Mouse (Mus musculus): ENCODE results near the gene 1600015I10Rik.
"Not testable (repeated sequence)": the region's sequence is repeated elsewhere in the genome, so short reads cannot be mapped to it uniquely, and the experiment has no call there.

The 1600015I10Rik gene

DNA sequence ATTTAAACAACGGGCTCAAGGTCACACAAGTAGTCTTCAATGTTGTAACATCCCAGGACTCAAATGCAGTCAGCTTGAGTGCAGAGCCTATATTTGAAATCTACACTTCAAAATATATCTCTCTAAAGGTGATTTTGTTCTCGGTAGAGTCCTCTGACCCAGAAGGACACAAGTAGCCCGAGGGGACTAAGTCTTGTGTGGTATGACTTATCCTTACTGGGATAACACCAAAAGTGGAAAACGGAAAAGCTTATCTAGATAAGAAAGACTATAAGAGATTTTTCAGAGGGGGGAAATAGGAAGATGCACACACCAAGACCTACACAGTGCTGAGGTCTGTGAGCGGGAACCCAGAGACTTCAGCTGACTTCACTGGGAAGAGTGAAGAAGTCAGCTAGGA lies at the start of gene 1600015I10Rik:
TSS of gene 1600015I10Rik (plus strand) at position 301 of the 400 bp plus-strand sequence.
- DNase-seq (ENCODE audit: extremely low read depth, insufficient read length, low spot score): no peak

DNA sequence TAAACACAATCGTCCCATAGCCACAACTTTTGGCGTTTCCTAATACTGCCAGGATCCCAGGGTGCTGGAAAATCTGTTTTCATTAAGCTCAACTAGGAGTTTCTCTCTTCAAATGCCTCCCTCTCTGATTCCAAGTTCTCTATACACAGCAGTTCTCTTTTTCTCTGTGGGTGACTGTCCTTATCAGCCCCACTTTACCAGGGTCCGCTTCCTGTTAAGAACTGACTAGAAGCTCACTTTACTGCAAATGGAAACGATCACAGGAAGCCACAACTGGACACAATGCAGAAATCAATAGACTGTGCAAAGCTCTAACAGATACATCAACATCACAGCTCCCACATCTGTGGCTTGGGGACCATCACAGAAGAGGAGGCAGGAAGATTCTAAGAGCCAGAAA lies 35.5 kb upstream of the 1600015I10Rik start:
- DNase-seq (ENCODE audit: extremely low read depth, insufficient read length, low spot score): no peak

DNA sequence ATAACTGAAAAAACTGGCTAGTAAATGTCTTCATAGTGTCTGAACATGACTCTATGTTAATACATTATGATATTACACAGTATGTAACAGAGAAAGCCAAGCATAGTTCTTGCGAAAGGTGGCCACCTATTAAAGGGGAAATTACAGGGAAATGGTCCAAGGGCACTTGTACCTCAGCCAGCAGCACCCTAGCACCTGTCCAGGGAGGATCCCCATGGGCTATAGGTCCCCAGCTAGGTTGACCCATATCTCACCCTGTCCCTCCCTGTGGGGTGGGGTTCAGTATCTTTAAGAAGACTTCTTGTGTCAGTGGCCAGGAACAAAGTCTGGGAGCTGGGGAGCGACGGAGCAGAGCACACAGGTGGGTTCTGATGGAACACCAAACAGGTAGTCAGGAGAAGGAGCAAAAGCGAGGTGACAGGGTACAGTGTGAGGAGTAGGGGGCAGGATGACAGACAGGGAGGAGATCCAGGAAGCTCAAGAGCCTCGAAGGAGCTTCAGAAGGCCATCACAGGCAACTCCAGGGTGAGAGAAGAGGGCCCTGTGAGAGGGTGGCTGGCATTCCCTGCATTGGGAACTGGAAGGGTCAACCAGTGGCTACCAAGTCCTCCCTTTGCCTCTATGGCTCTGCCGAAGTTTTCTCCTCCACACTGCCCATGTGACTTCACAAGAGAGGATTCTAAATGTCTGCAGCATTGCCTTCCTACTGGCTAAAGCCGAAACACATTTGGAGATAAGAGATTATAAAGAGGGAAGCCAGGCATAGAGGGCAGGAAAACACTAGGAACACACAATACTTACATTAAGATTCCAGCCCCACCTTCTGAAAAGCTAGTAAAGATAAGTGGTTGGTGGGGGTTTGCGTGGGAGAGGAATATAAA lies 34.5 kb upstream of the 1600015I10Rik start:
- no peak for DNase-seq (ENCODE audit: extremely low read depth, insufficient read length, low spot score)

DNA sequence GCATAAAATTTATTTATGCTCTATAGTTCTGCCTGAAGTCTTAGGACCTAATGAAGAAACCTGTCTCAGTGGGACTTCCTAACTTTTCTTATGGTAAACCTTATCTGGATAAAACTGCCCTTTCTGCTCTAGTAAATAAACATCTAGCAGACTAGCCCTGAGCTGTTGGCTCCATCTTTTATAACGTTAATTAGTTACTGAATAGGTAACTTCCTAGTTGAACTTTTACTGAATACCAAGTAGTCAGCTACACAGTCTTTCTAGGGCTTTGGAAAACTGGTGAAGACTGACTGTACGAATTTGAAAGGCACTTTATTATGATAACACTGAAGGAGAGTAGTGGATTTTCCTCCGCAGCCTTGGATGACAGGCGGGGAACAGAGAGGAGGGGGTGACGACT lies 33.8 kb upstream of the 1600015I10Rik start:
- DNase-seq (ENCODE audit: extremely low read depth, insufficient read length, low spot score): no peak

DNA sequence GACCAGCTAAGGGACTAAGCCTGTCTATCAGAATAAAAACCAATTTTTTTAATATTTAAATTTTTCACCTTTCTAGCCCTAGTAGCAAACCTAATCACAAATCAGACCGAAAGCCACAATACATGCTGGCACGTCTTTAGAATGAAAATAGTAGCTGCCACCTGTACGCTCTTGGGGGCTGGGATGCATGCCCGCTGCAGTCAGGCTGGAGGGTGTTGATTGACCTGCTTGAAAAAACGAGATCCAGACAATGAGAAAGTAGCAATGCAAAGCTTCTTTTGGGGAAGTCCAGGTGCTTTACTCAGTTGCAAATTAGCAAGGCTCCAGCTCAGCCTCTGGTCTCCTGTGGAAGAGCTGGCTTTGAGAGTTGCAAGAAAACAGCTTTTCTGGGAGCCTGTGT lies 32.7 kb upstream of the 1600015I10Rik start:
- no peak for DNase-seq (ENCODE audit: extremely low read depth, insufficient read length, low spot score)

DNA sequence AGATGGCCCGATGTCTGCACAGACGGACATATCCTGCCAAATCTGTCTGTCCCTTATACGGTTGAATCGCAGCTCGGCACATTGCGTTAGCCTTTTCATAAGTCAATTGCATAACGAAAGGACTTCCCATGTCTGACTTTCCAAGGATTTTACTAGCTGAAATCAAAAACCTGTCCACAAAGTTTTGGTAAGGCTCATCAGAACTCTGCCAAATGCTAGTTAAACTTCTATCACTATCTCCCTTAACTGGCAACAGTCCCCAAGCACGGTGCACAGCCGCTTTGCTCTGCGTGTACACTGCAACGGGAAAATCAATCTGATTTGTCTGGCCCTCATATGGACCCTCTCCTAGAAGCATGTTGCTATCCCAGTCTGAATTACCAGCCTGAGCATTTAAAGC lies 28.4 kb upstream of the 1600015I10Rik start:
- not testable (repeated sequence) for DNase-seq (ENCODE audit: extremely low read depth, insufficient read length, low spot score)

DNA sequence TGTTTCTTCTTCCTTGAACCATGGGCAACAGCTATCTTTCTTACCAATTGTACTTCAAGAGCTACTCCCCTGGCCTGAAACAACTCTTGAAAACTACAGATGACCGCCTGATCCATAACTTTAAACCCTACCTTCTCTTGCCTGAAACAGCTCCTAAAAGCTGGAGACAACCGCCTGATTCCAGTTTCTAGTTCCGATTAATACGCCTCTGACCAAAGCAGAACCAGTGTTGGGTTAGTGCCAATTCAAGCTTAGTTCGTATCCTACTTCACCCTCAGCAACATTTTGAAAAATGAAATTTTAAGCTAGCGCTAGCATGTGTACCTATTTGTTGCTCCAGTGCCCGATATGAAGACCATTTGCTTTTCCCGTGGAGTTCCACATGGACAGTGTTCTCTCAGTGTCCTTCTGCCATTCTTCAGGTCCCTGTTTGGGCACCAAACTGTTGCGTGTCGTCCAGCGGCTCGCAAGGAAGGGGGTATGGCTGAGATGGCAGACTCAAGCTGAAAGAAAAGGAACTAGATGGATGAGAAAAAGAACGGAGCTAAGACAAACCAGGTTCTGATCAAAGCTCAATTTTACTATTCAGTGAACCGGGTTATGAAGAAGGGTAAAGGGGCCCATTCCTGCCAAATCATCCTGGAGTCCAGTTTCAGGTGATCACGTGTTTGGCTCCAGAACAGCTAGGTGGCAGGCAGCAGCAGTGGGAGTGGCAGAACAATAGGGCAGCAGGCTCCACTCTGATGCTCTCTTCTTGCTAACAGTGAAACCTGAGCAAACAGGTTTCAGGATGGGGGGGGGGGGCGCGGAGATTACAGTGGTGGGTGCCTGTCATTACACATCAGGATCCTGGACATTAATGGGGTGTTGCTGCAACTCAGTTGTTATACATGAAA lies 26.9 kb upstream of the 1600015I10Rik start:
- DNase-seq (ENCODE audit: extremely low read depth, insufficient read length, low spot score): no peak

DNA sequence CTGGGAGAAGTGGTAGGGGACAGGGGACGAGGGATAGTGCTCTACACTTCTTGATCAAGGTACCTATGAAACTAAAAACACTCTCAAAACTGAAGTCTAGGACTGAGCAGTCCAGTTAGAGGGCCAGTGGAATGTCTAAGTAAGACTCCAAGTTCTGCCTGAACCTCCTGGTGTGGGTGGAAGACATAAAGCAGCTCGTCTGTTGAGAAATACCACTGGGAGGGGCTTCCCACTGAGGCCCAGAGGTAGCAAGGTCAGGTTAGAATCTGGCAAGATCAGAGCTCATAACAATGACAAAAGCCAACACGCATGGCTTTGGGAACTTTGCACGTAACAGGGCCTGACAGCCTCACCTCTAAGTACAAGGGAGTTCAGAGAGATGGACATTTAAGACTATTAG lies 26.3 kb upstream of the 1600015I10Rik start:
- DNase-seq (ENCODE audit: extremely low read depth, insufficient read length, low spot score): no peak

DNA sequence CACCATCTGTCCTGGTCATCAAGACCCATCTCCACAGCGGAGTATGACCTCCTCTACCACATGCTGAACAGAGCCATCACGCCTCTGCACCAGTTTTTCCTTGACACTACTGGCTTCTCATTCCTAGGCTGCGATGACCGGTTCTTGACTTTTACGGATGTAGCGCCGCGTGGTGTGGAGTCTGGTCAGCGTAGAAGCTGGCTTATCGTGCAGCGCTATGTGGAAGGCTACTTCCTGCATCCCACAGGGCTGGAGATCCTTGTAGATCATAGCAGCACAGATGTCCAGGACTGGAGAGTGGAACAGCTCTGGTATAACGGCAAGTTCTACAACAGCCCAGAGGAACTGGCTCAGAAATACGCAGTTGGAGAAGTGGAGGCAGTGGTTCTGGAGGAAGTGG lies 24.1 kb upstream of the 1600015I10Rik start:
- no peak for DNase-seq (ENCODE audit: extremely low read depth, insufficient read length, low spot score)

DNA sequence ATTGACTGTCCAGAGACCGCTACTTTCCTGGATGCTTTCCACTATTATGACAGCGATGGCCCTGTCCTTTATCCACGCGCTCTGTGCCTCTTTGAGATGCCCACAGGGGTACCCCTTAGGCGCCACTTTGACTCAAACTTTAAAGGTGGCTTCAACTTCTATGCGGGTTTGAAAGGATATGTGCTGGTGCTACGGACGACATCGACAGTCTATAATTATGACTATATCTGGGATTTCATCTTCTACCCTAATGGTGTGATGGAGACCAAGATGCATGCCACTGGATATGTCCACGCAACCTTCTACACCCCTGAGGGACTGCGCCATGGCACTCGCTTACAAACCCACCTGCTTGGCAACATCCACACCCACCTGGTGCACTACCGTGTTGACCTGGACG lies 23.3 kb upstream of the 1600015I10Rik start:
- DNase-seq (ENCODE audit: extremely low read depth, insufficient read length, low spot score): no peak

DNA sequence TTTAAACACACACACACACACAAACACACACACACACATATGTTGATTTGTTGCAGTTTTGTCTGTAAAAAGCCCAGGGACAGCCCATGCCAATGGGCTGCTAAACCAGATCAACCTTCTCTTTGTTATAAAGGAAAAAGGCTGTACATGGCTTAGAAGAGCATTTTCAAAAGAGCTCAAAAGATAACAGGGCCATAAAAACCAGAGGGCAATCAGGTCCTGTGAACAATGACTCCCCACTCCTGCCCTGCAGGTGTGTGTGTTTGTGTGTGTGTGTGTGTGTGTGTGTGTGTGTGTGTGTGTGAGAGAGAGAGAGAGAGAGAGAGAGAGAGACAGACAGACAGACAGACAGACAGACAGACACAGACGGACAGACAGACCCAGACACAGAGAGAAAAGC lies 20.5 kb upstream of the 1600015I10Rik start:
- no peak for DNase-seq (ENCODE audit: extremely low read depth, insufficient read length, low spot score)

DNA sequence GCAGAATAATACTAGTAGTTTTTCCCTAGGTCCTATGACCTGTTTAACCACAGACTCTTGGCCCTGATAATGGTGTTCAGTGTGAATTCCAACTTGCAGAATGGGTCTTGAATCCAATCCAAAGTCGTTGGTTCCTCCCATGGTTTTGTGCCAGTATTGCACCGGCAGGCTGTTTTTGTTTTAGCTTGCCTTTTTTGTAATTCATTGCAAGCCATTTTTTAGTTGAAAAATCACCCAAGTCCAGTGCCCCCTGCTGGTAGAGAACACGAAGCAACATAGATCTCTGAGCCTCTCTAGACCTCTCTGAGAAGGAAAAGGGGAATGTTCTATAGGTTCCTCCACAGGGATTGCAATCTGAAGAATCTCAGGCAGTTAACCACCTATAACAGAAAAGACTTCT lies 17.7 kb upstream of the 1600015I10Rik start:
- peak; percentile 5 for DNase-seq (ENCODE audit: extremely low read depth, insufficient read length, low spot score)

DNA sequence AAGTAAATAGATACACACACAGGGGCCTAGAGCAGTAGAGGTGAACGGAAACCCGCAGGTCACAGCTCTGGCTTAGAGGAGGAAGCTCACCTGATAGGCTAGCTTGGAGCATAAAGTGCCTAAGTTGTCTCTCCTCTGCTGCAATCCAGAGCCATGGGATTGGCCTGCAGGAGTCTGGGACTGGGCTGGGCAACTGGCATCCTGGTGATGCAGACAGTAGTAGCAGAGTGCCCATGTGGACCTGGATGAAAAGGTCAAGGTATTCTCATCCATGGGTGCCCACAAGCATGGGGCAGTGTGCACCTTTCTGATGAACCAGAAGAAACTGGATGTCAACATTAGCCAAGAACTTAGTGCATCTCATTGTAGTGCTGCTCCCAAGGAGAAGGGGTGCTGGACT lies 16.1 kb upstream of the 1600015I10Rik start:
- DNase-seq (ENCODE audit: extremely low read depth, insufficient read length, low spot score): no peak

DNA sequence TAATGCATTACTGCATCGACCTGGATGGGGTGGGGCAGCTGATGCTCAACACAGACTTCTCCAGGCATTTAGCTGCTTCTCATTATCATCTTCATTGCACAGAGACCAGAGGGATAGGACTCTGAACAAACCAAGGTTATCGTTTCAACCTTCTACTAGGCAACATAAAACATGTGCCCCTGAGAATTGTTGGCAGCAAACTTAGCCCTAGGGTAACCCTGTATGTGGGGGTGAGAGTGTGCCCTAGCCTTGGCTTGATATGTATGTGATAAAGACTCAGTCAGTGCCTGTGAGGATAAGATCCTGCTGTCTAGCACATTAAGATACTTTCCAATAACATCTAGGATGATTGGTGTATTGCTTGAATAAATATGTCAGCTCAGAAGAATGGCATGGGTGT lies 19.9 kb downstream of the 1600015I10Rik start:
- no peak for DNase-seq (ENCODE audit: extremely low read depth, insufficient read length, low spot score)

DNA sequence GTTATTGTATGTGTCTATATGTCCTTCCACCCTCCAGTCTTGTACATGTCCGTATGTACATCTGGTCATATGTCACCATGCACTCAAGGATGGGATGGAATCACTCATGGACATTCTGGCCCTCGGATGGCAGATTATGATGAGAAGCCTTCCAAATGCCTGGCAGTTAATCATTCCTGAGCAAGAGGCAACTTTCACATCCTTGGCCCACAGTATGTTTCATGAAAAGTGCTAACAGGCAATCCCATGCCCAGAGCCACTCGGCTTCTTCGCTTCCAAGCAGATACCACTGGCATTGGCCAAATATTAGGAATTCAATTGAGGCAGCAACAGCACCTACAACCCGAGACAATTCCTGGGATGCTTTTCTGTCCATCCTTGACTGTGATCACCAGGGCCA lies 21.0 kb downstream of the 1600015I10Rik start:
- no peak for DNase-seq (ENCODE audit: extremely low read depth, insufficient read length, low spot score)

DNA sequence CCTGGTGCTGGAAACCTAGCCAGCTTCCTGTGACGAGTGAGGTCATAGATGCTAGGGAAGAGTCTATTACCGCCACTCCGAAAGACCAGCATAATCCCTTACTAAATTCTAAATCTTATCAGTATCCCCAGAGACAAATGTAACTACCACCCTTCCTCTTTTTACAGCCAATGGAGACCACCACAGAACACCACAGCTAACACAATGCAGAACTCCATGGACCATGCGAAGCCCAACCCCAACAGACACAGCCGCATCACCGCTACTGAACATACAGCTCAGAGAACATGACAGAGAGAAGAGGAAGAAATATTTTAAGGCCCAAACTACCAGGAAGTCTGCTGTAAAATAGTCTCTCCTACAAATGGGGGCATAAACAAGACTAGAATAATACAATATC lies 21.9 kb downstream of the 1600015I10Rik start:
- no peak for DNase-seq (ENCODE audit: extremely low read depth, insufficient read length, low spot score)

DNA sequence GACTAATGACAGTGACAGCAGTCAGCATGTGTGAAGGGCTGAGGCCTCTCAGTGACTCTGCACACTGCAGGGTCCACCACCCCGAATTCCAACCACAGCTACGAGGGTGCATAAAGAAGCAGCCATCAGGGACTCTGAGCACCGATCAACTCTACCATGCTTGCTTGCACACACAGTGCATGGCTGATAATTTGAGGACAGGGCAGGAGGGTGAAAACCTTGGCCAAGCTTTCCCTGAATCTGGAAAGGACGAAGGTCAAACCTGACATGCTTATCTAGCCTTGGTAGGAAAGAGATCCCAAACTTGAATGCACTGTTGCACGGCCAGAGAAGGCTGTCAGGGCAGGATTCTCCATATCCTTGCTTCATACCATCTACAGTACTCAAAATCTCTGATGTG lies 23.5 kb downstream of the 1600015I10Rik start:
- DNase-seq (ENCODE audit: extremely low read depth, insufficient read length, low spot score): no peak

DNA sequence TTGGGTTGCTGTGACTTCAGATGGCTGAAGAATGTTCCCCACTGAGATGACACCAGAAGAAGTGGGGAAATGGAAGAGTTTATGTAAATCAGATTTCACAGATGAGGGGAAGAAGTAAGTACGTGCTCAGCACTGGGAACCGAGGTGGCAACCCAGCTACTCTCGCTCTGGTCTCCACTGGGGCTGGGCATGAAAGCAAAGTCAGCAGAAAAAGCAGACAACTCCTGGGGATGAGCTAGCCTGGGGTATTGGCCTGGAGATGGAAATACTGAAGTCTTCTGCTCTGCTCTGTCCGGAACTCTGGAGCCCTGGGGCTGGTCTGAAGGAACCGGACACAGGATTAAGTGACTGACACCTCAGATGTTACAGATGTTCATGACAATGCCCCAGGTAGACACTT lies 24.5 kb downstream of the 1600015I10Rik start:
- no peak for DNase-seq (ENCODE audit: extremely low read depth, insufficient read length, low spot score)

DNA sequence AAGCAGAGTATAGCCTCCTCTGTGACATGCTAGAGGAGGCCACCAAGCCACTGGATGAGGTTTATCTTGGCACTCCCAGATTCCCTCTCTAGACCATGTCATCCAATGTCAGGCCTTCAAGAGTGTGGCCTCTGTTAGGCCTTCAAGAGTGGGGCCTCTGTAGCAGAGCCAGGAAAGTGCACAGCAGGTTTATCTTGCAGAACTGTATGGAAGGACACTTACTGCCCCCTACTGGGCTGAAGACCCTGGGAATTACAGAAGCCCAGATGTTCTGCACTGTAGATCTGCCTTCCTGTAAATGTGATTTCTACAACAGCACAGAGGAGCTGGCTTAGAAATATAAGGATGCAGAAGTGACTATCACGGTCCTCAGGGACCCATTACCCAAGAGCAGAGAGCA lies 25.3 kb downstream of the 1600015I10Rik start:
- DNase-seq (ENCODE audit: extremely low read depth, insufficient read length, low spot score): no peak

DNA sequence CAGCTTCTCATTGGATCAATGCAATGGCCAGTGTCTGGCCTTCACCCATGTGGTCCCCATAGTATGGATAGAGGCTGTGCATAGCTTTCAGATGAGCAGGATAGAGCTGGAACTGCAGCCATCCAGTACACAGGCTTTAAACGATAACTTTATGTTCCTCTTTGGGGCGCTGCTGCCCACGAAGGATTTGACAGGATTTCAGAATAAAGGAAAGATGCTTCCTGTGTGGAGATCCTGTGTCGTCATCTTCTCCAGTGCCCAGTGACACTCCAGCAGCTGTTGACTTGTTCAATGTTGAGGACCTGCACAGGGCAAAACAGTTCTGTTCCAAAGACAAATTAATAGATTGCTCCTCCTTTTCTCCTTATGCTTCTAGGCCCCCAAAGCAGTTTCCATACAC lies 27.1 kb downstream of the 1600015I10Rik start:
- DNase-seq (ENCODE audit: extremely low read depth, insufficient read length, low spot score): no peak

DNA sequence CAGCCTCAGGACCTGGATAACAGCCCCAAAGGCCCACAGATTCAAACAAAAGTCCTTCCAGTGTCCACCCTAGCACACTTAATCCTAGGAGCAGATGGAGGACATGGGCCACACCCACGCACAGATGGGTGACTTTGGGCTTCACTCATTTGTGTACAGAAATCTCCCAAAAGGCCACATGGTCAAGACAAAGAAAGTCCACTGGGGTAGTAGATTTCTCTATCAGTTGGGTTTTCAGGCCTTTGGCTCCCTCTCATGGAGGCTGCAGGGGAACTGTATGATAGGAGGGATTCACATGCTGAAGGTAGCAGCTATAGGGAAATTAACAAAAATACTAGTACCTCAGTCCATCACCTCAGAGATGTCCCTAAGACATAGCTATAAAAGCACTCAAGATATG lies 28.4 kb downstream of the 1600015I10Rik start:
- no peak for DNase-seq (ENCODE audit: extremely low read depth, insufficient read length, low spot score)

DNA sequence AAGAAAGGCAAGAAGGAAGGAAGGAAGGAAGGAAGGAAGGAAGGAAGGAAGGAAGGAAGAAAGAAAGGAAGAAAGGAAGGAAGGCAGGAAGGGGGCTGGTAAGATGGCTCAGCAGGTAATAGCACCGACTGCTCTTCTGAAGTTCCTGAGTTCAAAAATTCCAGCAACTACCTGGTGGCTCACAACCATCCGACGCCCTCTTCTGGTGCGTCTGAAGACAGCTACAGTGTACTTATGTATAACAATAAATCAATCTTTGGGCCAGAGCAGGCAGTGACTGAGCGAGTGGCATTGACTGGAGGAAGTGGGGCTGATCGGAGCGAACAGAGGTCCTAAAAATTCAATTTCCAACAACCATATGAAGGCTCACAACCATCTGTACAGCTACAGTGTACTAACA lies 29.5 kb downstream of the 1600015I10Rik start:
- not testable (repeated sequence) for DNase-seq (ENCODE audit: extremely low read depth, insufficient read length, low spot score)
